ENCODE assay signal across 1 mouse cellular context in genomic region chr10:81426897-81427296, GRCm38 (mm10).
TF ChIP-seq lines count a peak whose summit lies in the region.

No protein-coding gene starts in this region.

TF ChIP-seq in C2C12, 6 proteins besides CTCF, POLR2A, EP300 and RAD21:
- TF ChIP-seq MYOD1 (IDR thresholded peaks at IDR 0.05; ENCODE audit: control insufficient read depth, insufficient read length, low read depth), result no peak
- no peak for TF ChIP-seq FOSL1 (IDR thresholded peaks at IDR 0.05; ENCODE audit: insufficient read depth, low read length, poor library complexity, severe bottlenecking)
- TF ChIP-seq MYOG (IDR thresholded peaks at IDR 0.05; ENCODE audit: control insufficient read depth, extremely low read depth, insufficient read length), result no peak
- TF ChIP-seq MAX (IDR thresholded peaks at IDR 0.05), result no peak
- TF ChIP-seq USF1 (IDR thresholded peaks at IDR 0.05; ENCODE audit: low read depth), result no peak
- TF ChIP-seq CEBPB (IDR thresholded peaks at IDR 0.05; ENCODE audit: low read depth), result no peak
